Mouse (Mus musculus) frontal cortex, postnatal 36 days (tissue): ENCODE data around the gene Pitpnc1.
A peak's percentile ranks its signal among the peaks of the same experiment; 100 is the strongest.

Experiments
- DNase-seq, 2 experiments: peaks; one replicate each; pipeline ENCODE4 v3.0.0; 2022; ENCODE audit warnings: low spot score in 2 of 2

Gene Pitpnc1

DNA sequence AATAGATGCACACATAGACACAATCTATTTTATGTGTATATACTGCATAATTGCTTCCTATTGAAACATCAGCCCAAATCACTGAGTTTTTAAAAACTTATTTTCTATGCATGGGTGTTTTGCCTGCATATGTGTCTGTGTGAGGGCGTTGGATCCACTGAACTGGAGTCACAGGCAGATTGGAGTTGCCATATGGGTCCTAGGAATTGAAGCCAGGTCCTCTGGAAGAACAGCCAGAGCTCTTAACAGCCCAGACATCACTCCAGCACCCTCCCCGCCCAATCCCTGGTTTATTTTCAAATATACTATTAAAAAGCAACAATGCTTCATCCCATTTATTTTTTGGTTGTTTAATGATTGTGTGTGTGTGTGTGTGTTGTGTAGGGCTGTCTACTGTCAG is 139.1 kb downstream of the Pitpnc1 start:
- DNase-seq, result peak in 1 of 2 experiments; percentile 49

GRCm38 (mm10) chr11:107327326-107327725 is 143.2 kb downstream of the Pitpnc1 start:
- no peak for DNase-seq

DNA sequence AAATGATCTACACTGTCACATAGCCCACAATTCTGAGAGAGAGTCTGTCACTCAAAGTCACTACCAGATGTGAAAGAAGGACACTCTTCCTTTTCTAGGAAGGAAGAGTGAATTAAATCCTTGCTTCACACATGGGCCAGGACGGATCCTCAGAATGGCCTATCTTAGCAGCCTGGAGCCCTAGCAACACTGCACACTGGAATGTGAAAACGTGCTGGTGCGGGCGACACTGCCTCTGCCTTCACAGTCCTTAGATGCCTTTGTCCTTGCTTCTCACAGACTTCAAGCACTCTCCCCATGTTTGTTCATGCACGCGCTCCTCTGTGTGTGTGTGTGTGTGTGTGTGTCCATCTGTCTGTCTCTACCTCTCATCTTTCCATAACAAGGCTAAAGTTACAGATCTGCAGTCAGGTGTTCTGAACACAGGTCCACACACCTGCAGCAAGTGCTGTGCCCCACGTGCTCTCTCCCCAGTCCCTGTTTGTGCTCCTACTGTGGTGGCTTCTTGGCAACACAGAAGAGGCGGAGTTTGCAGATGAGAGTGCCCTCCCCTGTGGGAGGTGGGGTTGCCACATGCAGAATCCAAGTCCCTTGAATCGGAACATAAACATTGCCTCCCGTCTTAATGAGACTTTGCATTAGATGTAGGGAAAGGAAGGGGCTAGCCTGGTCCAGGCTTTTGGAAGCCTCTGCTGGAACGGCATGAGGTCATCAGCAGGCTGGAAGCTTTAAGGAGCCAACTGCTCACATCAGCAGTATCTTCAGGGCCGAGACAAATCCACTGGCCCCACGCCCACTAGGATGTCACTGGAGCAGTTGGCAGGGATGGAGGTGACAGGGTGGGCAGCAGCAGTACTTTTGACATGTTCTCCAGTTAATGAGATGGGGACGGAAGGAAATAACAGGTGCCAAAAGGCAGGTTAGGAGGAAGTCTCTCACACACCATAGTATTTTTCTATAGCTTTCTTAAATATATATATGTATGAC is 144.5 kb downstream of the Pitpnc1 start:
- no peak for DNase-seq

DNA sequence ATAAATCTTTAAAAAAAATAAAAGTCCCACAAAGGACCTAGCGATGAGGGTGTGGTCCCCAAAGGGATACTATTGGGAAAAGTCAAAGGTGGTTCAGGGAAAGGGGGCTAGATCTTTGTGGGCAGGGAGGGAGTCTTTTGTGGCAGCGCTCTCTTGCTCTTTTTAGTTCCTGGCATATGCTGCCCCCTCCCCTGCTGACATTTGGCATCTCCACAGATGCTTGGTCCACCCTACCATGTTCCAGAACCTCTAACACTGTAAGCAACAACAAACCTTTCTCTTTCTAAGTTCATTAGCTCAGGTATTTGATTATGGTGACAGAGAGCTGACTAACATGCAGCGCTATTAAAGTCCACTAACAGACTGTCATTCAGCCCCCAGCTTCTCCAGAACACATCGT is 145.3 kb downstream of the Pitpnc1 start:
- DNase-seq, result no peak

- DNase-seq, result no peak
Observed at GRCm38 (mm10) chr11:107323173-107323572, 147.3 kb downstream of the Pitpnc1 start.

- DNase-seq, result no peak
Observed at GRCm38 (mm10) chr11:107322226-107322625, 148.3 kb downstream of the Pitpnc1 start.

DNA sequence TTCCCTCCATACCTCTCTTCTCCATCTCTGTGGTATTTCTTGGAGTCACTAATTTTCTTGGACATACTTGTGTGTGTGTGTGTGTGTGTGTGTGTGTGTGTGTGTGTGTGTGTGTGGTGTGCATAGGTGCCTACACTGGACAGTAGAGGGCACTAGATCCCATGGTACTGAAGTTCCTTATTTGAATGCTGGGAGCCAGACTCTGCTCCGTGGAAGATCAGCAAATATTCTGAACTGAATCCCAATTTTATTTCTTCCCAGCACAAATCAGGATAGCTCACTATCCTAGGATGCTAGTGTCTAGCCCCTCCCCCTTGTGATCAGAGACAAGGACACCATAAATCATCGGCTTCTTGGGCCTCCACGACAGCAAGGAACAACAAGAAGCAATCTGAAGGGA is 148.7 kb downstream of the Pitpnc1 start:
- DNase-seq, result no peak

DNA sequence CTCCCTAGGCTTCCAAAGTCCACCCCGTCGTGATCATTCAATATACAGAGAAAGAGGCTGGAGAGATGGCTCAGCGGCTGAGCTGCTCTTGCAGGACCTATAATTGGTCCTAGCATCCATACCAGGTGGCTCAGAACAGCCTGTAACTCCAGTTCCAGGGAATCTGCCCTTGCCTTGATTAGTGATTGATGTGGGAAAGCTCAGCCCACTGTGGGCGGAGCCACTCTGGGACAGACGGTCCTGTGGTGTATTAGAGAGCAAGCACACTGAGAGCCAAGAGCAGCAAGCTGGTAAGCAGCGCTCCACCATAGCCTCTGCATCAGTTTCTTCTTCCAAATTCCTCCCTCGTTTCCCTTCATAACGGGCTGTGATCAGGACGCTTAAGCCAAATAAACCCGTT is 150.6 kb downstream of the Pitpnc1 start:
- DNase-seq, result no peak

DNA sequence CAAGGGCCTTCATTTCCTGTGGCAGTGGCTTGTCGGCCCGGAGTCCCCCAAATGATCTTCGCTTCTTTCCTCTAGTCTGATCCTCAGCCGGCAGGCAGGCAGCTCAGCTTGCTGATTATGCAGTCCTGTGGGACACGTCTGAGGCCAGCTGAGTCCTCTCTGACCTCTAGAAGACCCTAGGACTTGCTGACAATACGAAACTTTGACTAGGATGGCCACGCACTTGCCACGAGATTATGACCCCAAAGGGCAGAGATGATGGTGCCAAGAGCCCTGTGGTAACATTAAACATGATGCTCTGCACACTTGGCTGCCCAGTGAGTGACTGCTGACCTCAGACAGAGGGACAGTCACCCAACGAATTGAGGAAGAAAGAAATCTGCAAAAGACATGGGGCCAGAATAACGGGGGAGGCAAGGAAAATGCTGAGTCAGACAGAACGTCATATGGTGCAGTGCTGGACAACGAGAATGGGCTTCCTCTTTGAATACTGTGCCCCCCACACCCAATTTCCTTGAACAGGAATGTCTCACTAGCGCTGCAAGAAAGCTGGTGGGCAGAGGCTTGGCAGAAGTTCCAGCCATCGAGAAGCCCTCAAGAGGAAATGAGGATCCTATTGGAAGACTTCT is 152.7 kb downstream of the Pitpnc1 start:
- DNase-seq, result no peak

GRCm38 (mm10) chr11:107315475-107315874 is 155.0 kb downstream of the Pitpnc1 start:
- DNase-seq, result no peak

DNA sequence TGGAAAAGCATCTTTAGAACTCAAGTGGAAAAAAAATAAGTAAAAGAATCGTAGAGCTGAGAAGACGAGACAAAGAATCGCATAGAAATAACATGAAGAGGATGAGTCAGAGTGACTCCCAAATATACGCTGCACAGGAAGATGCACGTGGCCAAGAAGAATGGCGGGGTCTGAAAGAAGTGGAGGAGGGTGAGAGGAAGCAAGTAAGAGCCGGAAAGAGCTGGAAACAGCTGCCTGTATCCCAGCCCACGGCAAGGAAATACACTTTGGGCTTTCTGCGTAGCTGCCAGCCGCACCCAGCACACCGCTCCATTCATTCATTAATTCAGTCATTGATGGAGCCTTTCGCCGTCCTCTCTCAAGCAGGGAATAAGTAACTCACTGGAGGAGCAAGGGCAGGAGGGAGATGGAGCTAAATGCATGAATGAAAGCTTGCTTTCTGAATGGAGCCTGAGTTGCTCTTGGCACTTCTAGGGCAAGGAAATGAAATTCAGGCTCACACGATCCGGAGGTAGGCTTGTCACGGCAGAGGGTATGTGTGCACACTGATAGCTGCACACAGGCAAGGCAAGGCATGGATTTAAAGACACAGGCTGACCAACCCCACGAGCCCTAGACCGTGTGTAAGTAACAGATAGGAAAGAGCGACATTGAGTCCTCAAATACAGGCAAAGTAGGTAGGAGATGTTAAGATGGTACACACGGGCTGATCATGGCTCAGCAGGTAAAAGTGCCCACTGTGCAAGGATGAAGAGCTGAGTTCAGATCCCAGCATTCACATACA is 160.0 kb downstream of the Pitpnc1 start:
- peak; percentile 43 to 53 for DNase-seq

DNA sequence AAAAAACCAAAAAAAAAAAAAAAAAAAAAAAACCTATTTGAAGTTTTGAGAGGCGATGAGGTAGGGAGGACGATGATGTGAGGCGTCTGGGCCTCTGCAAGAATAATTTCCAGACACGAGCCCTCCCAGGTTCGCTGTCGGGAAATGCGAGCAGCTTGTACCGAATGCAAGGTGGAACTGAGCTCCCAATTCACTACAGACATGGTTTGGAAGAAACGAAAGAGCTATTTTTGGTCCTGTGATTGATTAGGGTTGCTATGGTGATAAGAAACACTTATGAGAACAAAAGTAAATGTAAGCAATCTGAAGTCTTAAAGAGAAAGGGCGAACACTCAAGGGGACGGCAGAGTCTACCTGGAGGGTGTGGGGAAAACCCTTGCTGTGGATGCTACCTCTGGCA is 164.3 kb downstream of the Pitpnc1 start:
- DNase-seq, result no peak

DNA sequence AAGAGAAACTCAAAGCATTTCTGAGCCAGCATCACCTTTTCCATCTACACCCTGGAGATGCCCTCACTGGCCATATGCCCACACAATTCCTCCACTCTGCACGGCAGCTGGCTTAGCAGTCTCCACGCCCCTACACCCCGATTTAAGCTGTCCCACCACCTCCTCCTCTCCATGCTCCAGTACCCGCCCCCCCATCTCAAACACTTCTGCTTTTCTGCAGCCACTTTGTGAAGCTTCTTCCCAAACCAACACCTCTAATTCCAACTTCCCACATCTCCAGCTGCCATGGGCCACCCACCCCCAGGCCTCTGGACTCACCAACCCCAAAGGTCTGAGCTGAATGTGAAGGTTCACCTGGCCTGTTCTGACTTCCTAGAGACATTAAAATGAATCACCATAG is 168.4 kb downstream of the Pitpnc1 start:
- DNase-seq, result peak in 1 of 2 experiments; percentile 24

DNA sequence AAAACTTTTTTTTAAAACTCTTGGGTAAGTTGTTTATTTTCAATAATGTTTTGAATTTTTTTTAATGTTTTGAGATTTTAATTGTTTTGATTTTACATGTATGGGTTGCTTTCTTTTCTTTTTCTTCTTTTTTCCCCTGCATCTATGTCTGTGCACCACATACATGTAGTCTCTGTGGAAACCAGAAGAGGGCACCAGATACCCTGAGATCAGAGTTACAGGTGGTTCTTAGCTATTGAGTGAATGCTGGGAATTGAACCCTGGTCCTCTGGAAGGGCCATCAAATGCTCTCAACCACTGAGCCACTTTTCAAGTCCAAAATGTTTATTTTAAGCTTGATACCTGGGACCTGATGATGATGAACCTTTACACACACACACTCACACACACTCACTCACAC is 170.3 kb downstream of the Pitpnc1 start:
- DNase-seq, result no peak

- DNase-seq, result no peak
Observed at GRCm38 (mm10) chr11:107299511-107300120, 170.9 kb downstream of the Pitpnc1 start.

- no peak for DNase-seq
Observed at GRCm38 (mm10) chr11:107296176-107296575, 174.3 kb downstream of the Pitpnc1 start.

GRCm38 (mm10) chr11:107292036-107292435 is 178.5 kb downstream of the Pitpnc1 start:
- DNase-seq, result no peak

- DNase-seq, result no peak
Observed at GRCm38 (mm10) chr11:107288186-107288563, 182.3 kb downstream of the Pitpnc1 start.

GRCm38 (mm10) chr11:107287215-107288185 is 183.0 kb downstream of the Pitpnc1 start:
- DNase-seq, result no peak

DNA sequence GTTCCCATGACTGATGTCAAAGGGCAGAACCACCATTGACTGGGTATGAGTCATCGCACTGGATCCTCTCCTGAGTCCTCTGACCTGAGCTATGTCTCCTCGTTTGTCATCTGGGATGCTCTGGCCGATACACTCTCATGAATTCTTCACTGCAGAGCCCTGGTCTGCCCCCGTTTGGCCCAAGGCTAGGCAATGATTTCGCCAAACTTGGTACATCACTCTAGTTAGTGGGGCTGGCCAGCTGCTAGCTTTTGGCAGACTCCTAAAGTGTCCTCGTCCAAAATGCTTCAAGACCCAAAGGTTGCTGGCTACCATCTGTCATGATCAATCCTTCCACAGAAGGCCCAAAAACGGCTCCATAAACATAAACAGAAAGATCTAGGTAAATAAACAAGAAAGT is 184.8 kb downstream of the Pitpnc1 start:
- DNase-seq, result no peak

- DNase-seq, result no peak
Observed at GRCm38 (mm10) chr11:107283632-107284031, 186.9 kb downstream of the Pitpnc1 start.
